Mouse (Mus musculus): ENCODE results near the gene Unc5b. TPM values are rescaled to one million over a fixed set of nuclear protein-coding genes. Genes with fewer than 3 reads are reported as not detected.
A peak's percentile ranks its signal among the peaks of the same experiment; 100 is the strongest.
"Not testable (repeated sequence)": the region's sequence is repeated elsewhere in the genome, so short reads cannot be mapped to it uniquely, and the experiment has no call there.

Unc5b gene
- 13.5 and 17.1 TPM in 2 replicates for total RNA-seq (2014; rRNA removed)
- 1.1 and 1.3 TPM in 2 replicates for polyA plus RNA-seq (2015; fragmentation: Nextera tagmentation; extraction: Ambion mirVana)

DNA sequence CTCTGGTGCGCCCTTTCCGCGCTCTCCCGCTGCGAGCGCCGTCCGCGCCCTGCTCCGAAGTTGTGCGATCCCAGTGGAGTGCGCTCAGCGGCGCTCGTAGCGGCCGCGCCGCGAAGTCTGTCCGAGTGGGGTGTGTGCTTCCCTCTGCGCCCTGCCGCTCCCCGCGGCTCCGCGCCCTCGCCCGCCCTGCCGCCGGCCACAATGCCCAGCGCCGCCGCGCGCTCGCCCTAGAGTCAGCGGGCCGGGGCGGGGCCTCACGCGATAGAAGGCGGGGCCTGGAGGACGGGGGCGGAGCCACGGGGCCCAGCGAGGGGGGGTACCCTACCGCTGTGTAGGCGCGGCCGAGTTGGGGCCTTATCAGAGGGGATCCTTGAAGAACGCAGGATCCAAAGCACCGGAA is at the start of gene Unc5b:
Gene Unc5b (minus strand): TSS at position 203 of the 400 bp plus-strand sequence.
- WGBS: under 1% methylated on average over 53 of the region's 53 CpGs
- Histone ChIP-seq H3K4me3 (ENCODE audit: low read depth, low read length) (peak within 1 kb of the TSS; percentile 60), H3K9me3 (ENCODE audit: low read length) (no peaks in the 10 kb centered on the region), H3K4me1 (ENCODE audit: insufficient read depth, low read length) (peaks cover 13% of the 10 kb centered on the region; the same call in 1 of the 2 replicates), H3K36me3 (ENCODE audit: insufficient read depth, low read length) (no peaks in the 10 kb centered on the region), H3K4me2 (ENCODE audit: low read depth, low read length, poor library complexity, severe bottlenecking) (peak within 1 kb of the TSS; percentile 96), H3K27ac (ENCODE audit: low read depth, low read length) (no peak within 1 kb of the TSS; the same call in 1 of the 2 replicates), H3K9ac (replicated peaks; ENCODE audit: low read length, poor library complexity, severe bottlenecking) (peak within 1 kb of the TSS; percentile 60), H3K27me3 (ENCODE audit: insufficient read depth, low read length) (peaks cover 58% of the 10 kb centered on the region)
- DNase-seq (ENCODE audit: low spot score): peak; percentile 89
- peak; percentile 92 for ATAC-seq (ENCODE audit: low FRiP score)
- TF ChIP-seq CTCF (IDR thresholded peaks at IDR 0.05): peak; percentile 59

DNA sequence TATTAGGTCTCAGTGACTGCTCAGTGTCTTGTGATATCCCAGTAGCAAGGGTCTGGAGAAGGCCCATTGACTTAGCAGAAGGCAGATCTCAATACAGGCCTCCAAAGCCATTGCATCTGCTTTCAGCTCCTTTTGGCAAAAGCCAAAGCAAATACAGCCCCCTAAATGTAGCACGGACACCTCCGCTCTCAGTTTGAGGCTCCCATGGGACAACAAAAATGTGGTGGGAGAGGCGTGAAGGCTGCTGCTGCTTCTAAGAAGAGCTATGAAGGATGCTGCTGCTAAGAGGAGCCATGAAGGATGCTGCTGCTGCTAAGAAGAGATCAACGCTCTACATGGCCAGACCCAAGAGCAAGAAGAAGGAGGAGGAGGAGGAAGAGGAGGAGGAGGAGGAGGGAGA is 48.4 kb upstream of the Unc5b start:
- 95% methylated on average over 4 of the region's 4 CpGs for WGBS
- H3K4me3 ChIP-seq (ENCODE audit: low read depth, low read length): no peak overlapping the region
- H3K4me1 ChIP-seq (ENCODE audit: insufficient read depth, low read length): no peaks in the 10 kb centered on the region
- H3K4me2 ChIP-seq (ENCODE audit: low read depth, low read length, poor library complexity, severe bottlenecking): no peak overlapping the region
- no peak for TF ChIP-seq CTCF (IDR thresholded peaks at IDR 0.05)
- H3K9ac ChIP-seq (replicated peaks; ENCODE audit: low read length, poor library complexity, severe bottlenecking): no peak overlapping the region
- DNase-seq (ENCODE audit: low spot score) (no peak), ATAC-seq (ENCODE audit: low FRiP score) (no peak)
- H3K36me3 ChIP-seq (ENCODE audit: insufficient read depth, low read length): no peaks in the 10 kb centered on the region
- H3K27ac ChIP-seq (ENCODE audit: low read depth, low read length): no peak overlapping the region
- no peaks in the 10 kb centered on the region for H3K9me3 ChIP-seq (ENCODE audit: low read length)
- H3K27me3 ChIP-seq (ENCODE audit: insufficient read depth, low read length): no peaks in the 10 kb centered on the region

DNA sequence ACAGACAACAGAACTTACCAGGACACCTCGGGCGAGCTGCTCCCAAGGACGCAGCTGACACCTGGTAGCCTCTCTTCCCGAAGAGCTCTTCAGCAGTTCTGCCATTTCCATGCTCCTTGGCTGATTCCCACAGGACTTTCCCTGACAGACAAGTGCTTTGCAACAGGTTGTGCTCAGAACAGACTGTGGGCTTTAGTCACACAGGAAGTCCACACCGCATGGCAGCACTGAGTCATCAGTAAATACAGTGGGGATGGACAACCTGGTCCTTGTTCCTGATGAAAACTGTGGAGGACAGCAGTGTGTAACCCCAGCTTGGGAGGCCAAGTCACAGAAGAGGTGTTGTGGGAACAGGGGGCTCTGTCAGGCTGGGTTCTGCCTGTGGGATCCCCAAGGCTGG is 45.7 kb upstream of the Unc5b start:
- whole genome bisulfite sequencing: 84% methylated on average over 5 of the region's 5 CpGs

DNA sequence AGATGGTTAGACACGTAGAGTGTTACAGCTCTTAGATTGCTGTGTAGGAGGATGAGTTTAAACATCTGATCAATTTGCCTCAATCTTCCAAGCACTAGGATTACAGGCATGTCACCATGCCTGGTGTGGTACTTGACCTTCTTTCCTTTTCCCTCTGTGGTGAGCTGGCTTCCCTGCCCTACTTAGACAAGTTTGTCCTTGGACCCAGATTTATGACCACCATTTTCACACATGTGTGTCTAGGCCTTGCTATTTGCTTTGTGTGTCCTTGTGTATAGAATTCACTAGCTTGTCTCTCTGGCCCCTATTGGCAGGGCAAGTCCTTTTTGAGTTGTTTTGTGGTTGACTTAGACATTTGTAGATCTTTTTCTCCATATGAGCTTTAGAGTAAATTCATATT is 43.6 kb upstream of the Unc5b start:
- H3K4me1 ChIP-seq (ENCODE audit: insufficient read depth, low read length): no peaks in the 10 kb centered on the region
- 96% methylated on average over 1 of the region's 1 CpGs for WGBS
- no peak for TF ChIP-seq CTCF (IDR thresholded peaks at IDR 0.05)
- H3K27ac ChIP-seq (ENCODE audit: low read depth, low read length): no peak overlapping the region
- H3K27me3 ChIP-seq (ENCODE audit: insufficient read depth, low read length): no peaks in the 10 kb centered on the region
- ATAC-seq (ENCODE audit: low FRiP score): no peak
- no peak overlapping the region for H3K4me2 ChIP-seq (ENCODE audit: low read depth, low read length, poor library complexity, severe bottlenecking)
- H3K4me3 ChIP-seq (ENCODE audit: low read depth, low read length): no peak overlapping the region
- no peaks in the 10 kb centered on the region for H3K9me3 ChIP-seq (ENCODE audit: low read length)
- H3K9ac ChIP-seq (replicated peaks; ENCODE audit: low read length, poor library complexity, severe bottlenecking): no peak overlapping the region
- no peaks in the 10 kb centered on the region for H3K36me3 ChIP-seq (ENCODE audit: insufficient read depth, low read length)
- DNase-seq (ENCODE audit: low spot score): no peak

More for the DNA sequence above, 45.7 kb upstream of the Unc5b start:
- no peak for TF ChIP-seq CTCF (IDR thresholded peaks at IDR 0.05)
- no peaks in the 10 kb centered on the region for H3K27me3 ChIP-seq (ENCODE audit: insufficient read depth, low read length)
- DNase-seq (ENCODE audit: low spot score): no peak
- H3K9ac ChIP-seq (replicated peaks; ENCODE audit: low read length, poor library complexity, severe bottlenecking): no peak overlapping the region
- no peak overlapping the region for H3K4me2 ChIP-seq (ENCODE audit: low read depth, low read length, poor library complexity, severe bottlenecking)
- no peak overlapping the region for H3K27ac ChIP-seq (ENCODE audit: low read depth, low read length)
- ATAC-seq (ENCODE audit: low FRiP score): no peak
- no peak overlapping the region for H3K4me3 ChIP-seq (ENCODE audit: low read depth, low read length)
- no peaks in the 10 kb centered on the region for H3K36me3 ChIP-seq (ENCODE audit: insufficient read depth, low read length)
- no peaks in the 10 kb centered on the region for H3K9me3 ChIP-seq (ENCODE audit: low read length)
- H3K4me1 ChIP-seq (ENCODE audit: insufficient read depth, low read length): no peaks in the 10 kb centered on the region

DNA sequence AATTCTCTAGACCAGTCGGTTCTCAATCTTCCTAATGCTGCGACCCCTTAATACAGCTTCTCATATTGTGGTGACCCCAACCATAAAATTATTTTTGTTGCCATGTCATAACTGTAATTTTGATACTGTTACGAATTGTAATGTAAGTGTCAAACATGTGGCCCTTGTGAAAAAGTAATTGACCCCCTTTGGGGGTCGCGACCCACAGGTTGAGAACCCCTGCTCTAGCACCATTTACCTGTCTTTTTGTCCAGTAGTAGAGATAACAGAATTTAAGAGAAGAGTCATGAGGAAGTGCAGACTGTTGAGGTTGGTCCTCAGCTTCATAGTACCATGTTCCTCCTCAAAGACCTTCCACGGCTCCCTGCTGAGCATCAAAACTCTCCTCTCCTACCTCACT is 31.9 kb upstream of the Unc5b start:
- Histone ChIP-seq H3K27me3 (ENCODE audit: insufficient read depth, low read length) (no peaks in the 10 kb centered on the region), H3K4me3 (ENCODE audit: low read depth, low read length) (no peak overlapping the region), H3K4me1 (ENCODE audit: insufficient read depth, low read length) (no peaks in the 10 kb centered on the region), H3K27ac (ENCODE audit: low read depth, low read length) (no peak overlapping the region), H3K4me2 (ENCODE audit: low read depth, low read length, poor library complexity, severe bottlenecking) (no peak overlapping the region), H3K36me3 (ENCODE audit: insufficient read depth, low read length) (no peaks in the 10 kb centered on the region), H3K9me3 (ENCODE audit: low read length) (no peaks in the 10 kb centered on the region), H3K9ac (replicated peaks; ENCODE audit: low read length, poor library complexity, severe bottlenecking) (no peak overlapping the region)
- WGBS: 73% methylated on average over 6 of the region's 6 CpGs
- TF ChIP-seq CTCF (IDR thresholded peaks at IDR 0.05): no peak
- no peak for DNase-seq (ENCODE audit: low spot score)
- ATAC-seq (ENCODE audit: low FRiP score): no peak

DNA sequence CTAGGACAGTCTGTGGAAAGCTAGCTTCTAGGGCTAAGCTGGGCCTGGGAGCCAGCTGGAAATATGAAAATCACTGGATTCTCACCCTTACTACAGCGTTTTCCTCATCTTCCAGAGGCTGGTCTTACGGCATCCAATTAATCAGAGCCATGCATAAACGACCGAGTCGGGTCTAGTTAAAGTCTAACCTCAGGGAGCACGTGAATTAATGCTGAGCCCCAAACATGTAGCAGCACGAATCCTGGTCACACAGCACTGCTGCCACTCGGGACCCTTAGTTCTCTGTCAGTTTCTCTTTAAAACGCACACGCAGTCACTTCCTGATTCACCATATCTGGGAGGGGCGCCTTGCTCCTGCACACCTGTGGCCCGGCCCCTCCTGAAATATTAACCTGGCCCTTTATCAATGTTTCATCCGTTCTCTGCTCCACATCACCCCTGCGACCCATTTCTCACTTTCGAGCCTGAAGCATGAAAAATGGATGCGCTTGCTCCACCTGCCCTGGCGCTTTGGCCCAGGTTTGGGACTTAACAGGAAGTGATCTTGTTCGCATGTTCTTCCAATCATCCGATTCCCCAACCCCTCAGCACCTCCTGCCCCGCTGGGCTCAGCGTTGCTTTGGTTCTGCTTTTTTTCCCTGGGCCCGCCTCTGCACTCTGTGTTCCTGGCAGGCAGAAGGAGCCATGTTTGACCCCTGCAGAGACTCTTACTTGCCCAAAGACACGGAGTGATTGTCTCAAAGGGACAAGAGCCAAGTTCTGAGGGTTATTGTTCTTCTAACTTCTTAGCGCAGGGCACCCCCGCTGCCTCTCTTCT is 31.3 kb upstream of the Unc5b start:
- no peaks in the 10 kb centered on the region for H3K9me3 ChIP-seq (ENCODE audit: low read length)
- H3K4me1 ChIP-seq (ENCODE audit: insufficient read depth, low read length): no peaks in the 10 kb centered on the region
- no peaks in the 10 kb centered on the region for H3K27me3 ChIP-seq (ENCODE audit: insufficient read depth, low read length)
- TF ChIP-seq CTCF (IDR thresholded peaks at IDR 0.05): no peak
- H3K27ac ChIP-seq (ENCODE audit: low read depth, low read length): no peak overlapping the region
- no peak overlapping the region for H3K9ac ChIP-seq (replicated peaks; ENCODE audit: low read length, poor library complexity, severe bottlenecking)
- ATAC-seq (ENCODE audit: low FRiP score) (no peak), DNase-seq (ENCODE audit: low spot score) (no peak)
- WGBS: 58% methylated on average over 25 of the region's 25 CpGs
- no peaks in the 10 kb centered on the region for H3K36me3 ChIP-seq (ENCODE audit: insufficient read depth, low read length)
- H3K4me2 ChIP-seq (ENCODE audit: low read depth, low read length, poor library complexity, severe bottlenecking): no peak overlapping the region
- no peak overlapping the region for H3K4me3 ChIP-seq (ENCODE audit: low read depth, low read length)

DNA sequence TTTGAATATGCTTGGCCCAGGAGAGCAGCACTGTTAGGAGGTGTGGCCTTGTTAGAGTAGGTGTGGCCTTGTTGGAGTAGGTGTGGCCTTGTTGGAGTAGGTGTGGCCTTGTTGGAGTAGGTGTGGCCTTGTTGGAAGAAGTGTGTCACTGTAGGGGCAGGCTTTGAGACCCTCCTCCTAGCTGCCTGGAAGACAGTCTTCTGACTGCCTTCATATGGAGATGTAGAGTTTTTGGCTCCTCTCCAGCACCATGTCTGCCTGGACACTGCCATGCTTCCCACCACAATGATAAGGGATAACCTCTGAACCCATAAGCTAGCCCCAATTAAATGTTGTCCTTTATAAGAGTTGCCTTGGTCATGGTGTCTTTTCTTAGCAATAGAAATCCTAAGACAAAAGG is 13.9 kb upstream of the Unc5b start:
- H3K36me3 ChIP-seq (ENCODE audit: insufficient read depth, low read length); H3K27ac ChIP-seq (ENCODE audit: low read depth, low read length); DNase-seq (ENCODE audit: low spot score); H3K4me1 ChIP-seq (ENCODE audit: insufficient read depth, low read length); H3K4me3 ChIP-seq (ENCODE audit: low read depth, low read length); H3K9me3 ChIP-seq (ENCODE audit: low read length); H3K27me3 ChIP-seq (ENCODE audit: insufficient read depth, low read length); H3K9ac ChIP-seq (replicated peaks; ENCODE audit: low read length, poor library complexity, severe bottlenecking); H3K4me2 ChIP-seq (ENCODE audit: low read depth, low read length, poor library complexity, severe bottlenecking); ATAC-seq (ENCODE audit: low FRiP score): not testable (repeated sequence)
